Mouse (Mus musculus) lung, postnatal 36 days (tissue): ENCODE results near the gene Lrsam1.
A peak's percentile ranks its signal among the peaks of the same experiment; 100 is the strongest.

Experiments
- DNase-seq: peaks from one replicate; pipeline ENCODE4 v3.0.0; 2022; ENCODE audit warnings: mixed read lengths

The Lrsam1 gene

GRCm38 (mm10) chr2:32888551-32888950, 72.9 kb downstream of the Lrsam1 start:
- DNase-seq, result no peak

- DNase-seq, result no peak
Observed at GRCm38 (mm10) chr2:32888029-32888428, 73.4 kb downstream of the Lrsam1 start.

- DNase-seq, result no peak
Observed at GRCm38 (mm10) chr2:32884745-32885144, 76.7 kb downstream of the Lrsam1 start.

- peak; percentile 75 for DNase-seq
Observed at GRCm38 (mm10) chr2:32882283-32883043, 79.0 kb downstream of the Lrsam1 start.

GRCm38 (mm10) chr2:32881723-32882122, 79.7 kb downstream of the Lrsam1 start:
- DNase-seq, result peak; percentile 96

- DNase-seq, result no peak
Observed at GRCm38 (mm10) chr2:32881054-32881453, 80.4 kb downstream of the Lrsam1 start.

GRCm38 (mm10) chr2:32879593-32879992, 81.8 kb downstream of the Lrsam1 start:
- DNase-seq, result peak; percentile 41

- DNase-seq, result peak; percentile 73
Observed at GRCm38 (mm10) chr2:32878396-32878795, 83.0 kb downstream of the Lrsam1 start.

- DNase-seq, result peak; percentile 89
Observed at GRCm38 (mm10) chr2:32877761-32878393, 83.5 kb downstream of the Lrsam1 start.

- DNase-seq, result peak; percentile 56
Observed at GRCm38 (mm10) chr2:32877303-32877702, 84.1 kb downstream of the Lrsam1 start.

- no peak for DNase-seq
Observed at GRCm38 (mm10) chr2:32876490-32877302, 84.7 kb downstream of the Lrsam1 start.

- peak; percentile 92 for DNase-seq
Observed at GRCm38 (mm10) chr2:32875675-32876489, 85.5 kb downstream of the Lrsam1 start, which contains the start of gene Fam129b. Fam129b (plus strand) TSS chr2:32876114.
